Comparison of ENCODE assay signal across 7 mouse cellular contexts in the genomic region with DNA sequence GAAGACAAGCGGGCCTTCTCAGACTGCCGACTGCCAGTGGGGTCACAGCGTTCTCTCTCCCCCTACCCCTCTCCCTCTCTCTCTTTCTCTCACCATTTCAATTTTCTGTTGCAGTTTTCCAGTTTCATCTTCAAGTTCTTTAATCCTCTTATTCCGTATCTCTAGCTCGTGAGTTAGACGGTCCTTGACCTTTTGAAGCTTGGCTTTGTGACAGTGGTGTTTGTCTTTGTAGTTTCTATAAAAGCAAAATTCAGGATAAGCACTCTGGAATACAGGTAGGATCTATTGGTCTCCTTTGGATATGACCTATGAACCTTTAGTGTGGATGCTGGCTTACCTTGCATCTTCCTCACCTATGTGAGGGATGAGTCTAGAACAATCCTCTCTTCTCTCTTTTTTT.
"Had no signal": no experiment of that assay in that cellular context is flagged by ENCODE, and none has a peak within 500 bp of the region (broad histone marks: within the 10 kb centered on the region; RNA-seq: fewer than 3 reads in every experiment).

No protein-coding gene starts in this region.

- DNase-seq: lung, adult 2 months; lung, postnatal 14 days; lung, postnatal 36 days; right cerebral cortex, postnatal 14 days; thymus, adult 2 months; thymus, postnatal 14 days; thymus, postnatal 36 days had no signal
